Mouse (Mus musculus): ENCODE measurements at regions not wholly inside any gene's neighbourhood (a gene's known extent, or its start where the extent isn't known, plus 50 kb on each side); places are given as distances from the start of the nearest gene placed in this dataset.

DNA sequence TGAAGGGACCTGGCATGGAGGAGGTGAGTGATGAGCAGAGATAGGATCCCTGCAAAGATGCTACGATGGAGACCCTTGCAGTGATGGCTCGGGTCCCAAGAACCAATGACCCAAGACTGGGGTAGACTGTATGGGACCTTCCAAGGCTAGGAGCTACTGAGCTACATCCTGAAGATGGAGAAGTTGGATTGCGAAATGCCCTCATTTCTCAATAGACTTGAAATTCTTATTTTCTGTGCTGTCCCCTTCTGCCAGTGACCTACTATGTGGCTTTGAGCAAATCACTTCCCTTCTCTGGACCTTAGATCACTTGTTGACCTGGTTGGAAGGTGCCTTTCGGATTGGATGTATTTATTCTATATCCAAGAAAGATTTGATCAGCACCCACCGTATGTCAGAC, 88.9 kb downstream of the Nog start:
- no peak for TF ChIP-seq CTCF (IDR thresholded peaks at IDR 0.05; ENCODE audit: borderline replicate concordance, extremely low read depth, insufficient read depth, insufficient read length)
- TF ChIP-seq POLR2A (IDR thresholded peaks at IDR 0.05; ENCODE audit: borderline replicate concordance, extremely low read depth, insufficient read depth, insufficient read length, poor library complexity, severe bottlenecking), result no peak

Measured in brain, embryonic 14.5 days (tissue).